Mouse (Mus musculus) telencephalon, adult 2 months (tissue): ENCODE results near the gene Kyat3.
A peak's percentile ranks its signal among the peaks of the same experiment; 100 is the strongest.

Source experiments
- DNase-seq: peaks from one replicate; pipeline ENCODE4 v3.0.0-alpha.2; 2011; ENCODE audit warnings: low read depth, low spot score

Kyat3 gene

GRCm38 (mm10) chr3:142745076-142745475 is 44.2 kb downstream of the Kyat3 start:
- DNase-seq, result no peak

DNA sequence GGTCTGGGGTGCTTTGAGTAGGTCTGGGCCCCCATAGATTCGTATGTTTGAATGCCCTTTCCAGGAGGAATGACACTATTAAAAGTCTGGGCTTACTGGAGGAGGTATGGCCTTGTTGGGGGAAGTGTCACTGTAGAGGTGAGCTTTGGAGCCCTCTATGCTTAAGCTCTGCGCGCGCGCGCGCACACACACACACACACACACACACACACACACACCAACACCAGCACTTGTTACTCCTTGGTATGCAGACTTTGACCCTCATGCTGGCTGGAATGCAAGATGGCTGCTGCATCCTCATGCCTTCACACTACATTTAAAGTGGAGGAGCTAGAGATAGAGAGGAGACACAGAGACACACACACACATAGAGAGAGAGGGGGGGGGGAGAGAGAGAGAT is 46.8 kb downstream of the Kyat3 start:
- DNase-seq, result no peak

- no peak for DNase-seq
Observed at GRCm38 (mm10) chr3:142749131-142749530, 48.3 kb downstream of the Kyat3 start.

DNA sequence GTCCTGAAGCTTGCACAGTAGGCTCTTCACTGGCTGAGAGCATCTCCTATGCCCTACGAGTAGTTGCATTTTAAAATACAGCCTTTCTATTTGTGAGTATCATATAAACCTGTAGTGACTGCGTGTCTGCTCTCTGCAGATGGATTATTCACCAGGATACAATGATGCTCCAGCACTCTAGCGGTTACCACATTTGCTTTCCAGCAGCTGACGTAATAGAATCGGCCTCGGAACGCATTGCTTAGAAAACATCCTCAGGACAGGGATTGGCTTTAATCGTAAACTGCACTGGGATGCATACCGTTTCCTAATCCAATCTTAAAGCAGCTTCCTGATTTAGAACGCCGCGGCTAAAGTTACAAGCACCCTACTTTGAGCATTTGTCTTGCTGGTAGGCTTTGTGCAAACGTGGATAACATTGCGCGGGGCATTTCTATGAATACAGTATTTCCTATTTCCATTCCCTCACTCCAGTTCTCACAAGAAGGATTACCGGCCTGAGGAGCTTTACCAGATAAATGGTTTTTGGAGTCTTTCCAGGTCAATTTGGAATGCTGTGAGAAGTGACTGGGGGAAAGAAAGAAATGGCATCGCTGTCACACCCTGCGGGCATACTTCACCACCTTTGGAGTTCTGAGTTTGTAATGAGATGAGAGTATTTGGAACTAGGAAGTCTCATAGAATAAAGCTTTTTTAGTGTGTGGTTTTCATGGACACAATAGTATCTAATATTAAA is 54.4 kb downstream of the Kyat3 start:
- no peak for DNase-seq

- no peak for DNase-seq
Observed at GRCm38 (mm10) chr3:142757841-142758240, 57.0 kb downstream of the Kyat3 start.

GRCm38 (mm10) chr3:142758593-142758992 is 57.7 kb downstream of the Kyat3 start:
- DNase-seq, result no peak

- no peak for DNase-seq
Observed at GRCm38 (mm10) chr3:142760356-142760755, 59.5 kb downstream of the Kyat3 start.

DNA sequence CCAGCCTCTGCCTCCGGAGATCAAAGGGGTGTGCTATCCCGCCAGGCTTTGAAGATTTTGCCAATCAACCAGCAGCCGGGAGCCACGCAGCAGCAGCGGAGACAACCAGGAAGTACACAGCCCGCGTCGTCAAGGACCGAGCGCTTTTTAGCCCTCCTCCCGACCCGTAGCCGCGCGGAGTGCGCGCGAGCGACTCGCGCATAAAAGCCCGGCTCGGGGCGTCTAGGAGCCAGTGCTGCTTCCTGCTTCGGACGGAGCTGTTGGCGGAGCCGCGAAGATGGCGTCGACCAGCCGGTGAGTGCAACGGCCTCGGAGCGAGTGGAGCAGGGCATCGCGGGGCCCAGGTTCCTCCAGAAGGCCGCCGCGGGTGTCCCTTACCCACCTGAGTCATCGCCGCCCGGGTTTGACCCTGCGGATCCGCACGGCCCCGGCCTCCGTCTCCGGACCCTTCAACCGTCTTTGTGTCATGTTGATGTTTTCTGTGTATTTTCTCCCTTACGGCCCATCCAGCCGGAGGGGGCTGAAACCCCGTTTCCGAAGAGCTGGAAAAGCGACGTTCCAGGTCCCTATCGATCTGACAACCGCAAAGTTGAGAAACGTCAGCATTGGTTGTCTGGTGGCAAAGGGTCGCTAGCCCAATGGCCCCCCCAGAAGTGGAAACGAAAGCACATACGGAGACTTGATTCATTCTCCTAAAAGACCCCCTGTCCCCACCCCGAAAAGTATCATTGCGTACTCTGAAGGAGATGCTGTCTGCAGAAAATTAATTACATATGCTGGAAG is 64.3 kb downstream of the Kyat3 start, which contains the start of gene Gtf2b:
Gene Gtf2b (plus strand): TSS at position 51 of the 783 bp plus-strand sequence.
- peak; percentile 89 for DNase-seq

- DNase-seq, result no peak
Observed at GRCm38 (mm10) chr3:142765778-142766165, 64.9 kb downstream of the Kyat3 start.

DNA sequence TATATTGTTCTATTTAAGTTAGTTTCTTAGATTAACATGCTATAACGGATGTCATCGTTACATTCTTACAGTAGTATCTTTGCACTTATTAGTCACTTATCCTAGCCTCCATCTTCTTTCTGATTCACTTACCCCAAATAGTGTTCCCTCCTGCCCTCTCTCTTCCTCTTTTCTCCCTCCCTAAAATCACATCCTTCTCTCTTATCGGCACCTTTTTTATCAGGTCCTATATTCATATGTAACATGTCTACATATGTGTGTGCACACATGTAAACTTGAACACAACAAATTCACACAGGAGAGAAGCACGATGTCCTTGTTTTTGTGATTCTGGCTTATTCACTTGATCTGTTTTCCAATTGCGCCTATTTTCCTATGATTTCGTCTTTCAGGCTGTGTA is 67.6 kb downstream of the Kyat3 start:
- no peak for DNase-seq

- no peak for DNase-seq
Observed at GRCm38 (mm10) chr3:142770518-142770917, 69.7 kb downstream of the Kyat3 start.

DNA sequence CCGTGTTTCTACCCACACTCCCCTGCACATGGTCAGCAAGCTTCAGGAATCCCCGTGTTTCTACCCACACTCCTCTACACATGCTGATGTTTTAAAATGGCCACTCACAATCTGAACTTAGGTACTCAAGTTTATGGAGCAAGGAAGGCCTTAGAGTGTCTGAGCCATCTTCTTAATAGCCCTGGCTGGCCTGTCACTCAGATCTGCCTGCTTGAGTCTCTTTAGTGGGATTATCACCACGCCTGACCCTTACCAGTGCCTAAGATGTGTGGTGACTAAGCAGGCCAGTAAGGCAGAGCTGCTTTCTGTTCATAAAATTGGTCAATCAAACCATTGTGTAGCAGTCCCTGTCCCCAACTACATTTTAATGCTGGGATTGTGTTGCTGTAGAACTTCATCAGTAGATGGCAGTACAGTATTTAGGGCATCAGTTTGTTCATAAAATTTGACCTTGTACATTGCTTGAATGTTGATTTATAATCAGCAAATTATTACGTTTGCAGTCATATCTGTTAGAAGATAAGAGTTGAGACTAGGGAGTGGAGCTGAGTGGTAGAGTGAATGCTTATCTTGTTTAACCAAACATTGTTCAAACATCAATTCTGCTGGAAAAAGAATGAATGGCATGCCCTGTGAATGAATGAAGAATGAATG is 72.8 kb downstream of the Kyat3 start:
- no peak for DNase-seq

GRCm38 (mm10) chr3:142777227-142777626 is 76.4 kb downstream of the Kyat3 start:
- no peak for DNase-seq

DNA sequence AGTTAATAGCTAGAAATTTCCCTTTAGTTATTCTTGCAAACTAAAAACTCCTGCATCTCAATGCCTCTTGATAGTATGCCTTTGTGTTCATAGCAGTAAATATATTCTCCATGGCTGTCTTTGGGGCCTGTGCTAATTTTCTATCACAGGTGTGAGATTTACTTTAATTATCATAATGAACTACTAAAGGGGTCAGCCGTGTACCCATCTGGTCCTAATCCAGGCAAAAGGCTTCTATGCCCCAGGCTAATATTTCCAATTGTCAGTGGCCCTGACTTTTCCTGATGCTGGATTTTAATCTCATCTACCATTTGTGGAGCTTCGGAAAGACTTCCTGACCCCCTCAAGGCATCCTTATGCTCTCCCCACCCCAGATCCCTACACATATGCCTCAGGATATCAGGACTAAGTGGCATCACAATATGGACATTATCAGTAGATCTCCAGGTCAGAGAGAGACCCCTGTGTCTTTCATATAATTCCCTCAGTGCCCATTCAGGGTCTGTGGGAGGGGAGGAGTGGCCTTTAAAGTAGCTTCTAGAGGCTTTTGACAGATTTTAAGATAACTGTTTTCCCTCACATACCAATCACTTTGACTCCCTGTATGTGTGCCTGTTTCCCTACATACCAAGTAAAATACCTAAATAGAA is 85.7 kb downstream of the Kyat3 start:
- no peak for DNase-seq

- no peak for DNase-seq
Observed at GRCm38 (mm10) chr3:142795587-142795986, 94.7 kb downstream of the Kyat3 start.
